Mouse (Mus musculus): ENCODE measurements at regions not wholly inside any gene's neighbourhood (a gene's known extent, or its start where the extent isn't known, plus 50 kb on each side); places are given as distances from the start of the nearest gene placed in this dataset.
A peak's percentile ranks its signal among the peaks of the same experiment; 100 is the strongest.

DNA sequence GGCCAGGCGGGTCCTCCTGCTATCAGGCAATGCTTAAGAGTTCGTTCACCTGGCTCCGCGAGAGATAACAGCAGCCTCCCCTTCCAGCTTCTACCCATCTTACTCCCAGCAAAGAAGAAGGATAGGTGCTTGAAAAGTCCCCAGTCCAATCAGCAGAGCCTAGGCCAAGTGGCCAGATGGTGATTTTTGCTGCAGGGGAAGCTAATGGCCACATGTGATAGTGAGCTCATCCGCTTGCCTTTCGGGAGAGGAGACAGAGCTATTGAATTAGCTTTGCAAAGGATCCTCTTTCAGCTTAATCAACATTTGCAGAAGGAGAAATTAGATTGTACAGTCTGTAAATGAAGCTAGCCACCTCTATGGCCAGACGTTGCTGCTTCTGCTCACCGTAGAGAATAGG lies 308.7 kb downstream of the Cenpc1 start:
- Histone ChIP-seq H3K9me3 (ENCODE audit: low read length) (no peaks in the 10 kb centered on the region), H3K36me3 (ENCODE audit: insufficient read depth, low read length) (no peaks in the 10 kb centered on the region), H3K4me1 (replicated peaks; ENCODE audit: low read depth, low read length) (no peaks in the 10 kb centered on the region), H3K4me3 (replicated peaks; ENCODE audit: low read length) (no peak overlapping the region), H3K27me3 (ENCODE audit: insufficient read depth, low read length) (no peaks in the 10 kb centered on the region)
- TF ChIP-seq NANOG (IDR thresholded peaks at IDR 0.05; ENCODE audit: borderline replicate concordance, low read length): no peak
- no peak for TF ChIP-seq CTCF (conservative IDR thresholded peaks at IDR 0.05; ENCODE audit: low read length)
- no peak for TF ChIP-seq POU5F1 (IDR thresholded peaks at IDR 0.05; ENCODE audit: borderline replicate concordance, low read length)

DNA sequence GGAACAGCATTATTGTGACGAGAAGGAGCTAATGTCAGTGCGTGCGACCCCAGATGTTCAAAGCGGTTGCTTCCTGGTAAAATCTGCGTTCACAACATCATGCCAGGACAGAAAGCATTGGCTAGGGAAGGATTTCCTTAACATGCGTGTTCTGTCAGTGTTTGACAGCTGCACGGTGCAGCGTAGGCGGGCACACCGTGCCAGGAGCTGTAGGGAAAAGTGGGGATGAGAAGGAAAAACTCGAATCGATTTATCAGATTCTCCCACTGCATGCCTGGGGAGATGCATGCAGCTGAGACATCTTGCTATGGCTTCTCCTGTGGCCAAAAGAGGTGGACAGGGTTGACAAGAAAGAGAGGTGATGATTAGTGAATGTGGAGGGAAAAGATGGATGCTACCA lies 311.2 kb downstream of the Cenpc1 start:
- Histone ChIP-seq H3K9me3 (ENCODE audit: low read length) (no peaks in the 10 kb centered on the region), H3K4me1 (replicated peaks; ENCODE audit: low read depth, low read length) (no peaks in the 10 kb centered on the region), H3K27me3 (ENCODE audit: insufficient read depth, low read length) (no peaks in the 10 kb centered on the region), H3K36me3 (ENCODE audit: insufficient read depth, low read length) (no peaks in the 10 kb centered on the region), H3K4me3 (replicated peaks; ENCODE audit: low read length) (no peak overlapping the region)
- no peak for TF ChIP-seq NANOG (IDR thresholded peaks at IDR 0.05; ENCODE audit: borderline replicate concordance, low read length)

DNA sequence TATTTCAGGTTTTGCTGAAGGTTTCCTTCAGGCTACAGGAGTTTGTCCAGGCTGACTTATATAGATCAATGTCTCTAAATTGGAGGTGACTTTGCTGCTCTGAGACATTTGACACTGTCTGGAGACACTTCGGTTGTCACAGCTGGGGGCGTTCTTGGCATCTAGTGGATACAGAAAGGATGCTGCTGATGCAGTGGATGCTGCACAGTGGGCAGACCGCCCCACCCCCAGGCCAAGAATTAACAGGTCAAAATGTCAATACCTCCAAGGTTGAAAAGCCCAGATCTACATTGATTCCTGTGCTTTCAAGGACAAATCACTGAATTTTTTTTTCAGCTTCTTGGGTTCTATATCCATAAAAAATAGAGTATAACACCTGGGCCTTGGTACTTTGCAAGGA lies 312.3 kb downstream of the Cenpc1 start:
- Histone ChIP-seq H3K36me3 (ENCODE audit: insufficient read depth, low read length) (no peaks in the 10 kb centered on the region), H3K9me3 (ENCODE audit: low read length) (no peaks in the 10 kb centered on the region), H3K27me3 (ENCODE audit: insufficient read depth, low read length) (no peaks in the 10 kb centered on the region), H3K4me1 (replicated peaks; ENCODE audit: low read depth, low read length) (no peaks in the 10 kb centered on the region), H3K4me3 (replicated peaks; ENCODE audit: low read length) (no peak overlapping the region)
- TF ChIP-seq NANOG (IDR thresholded peaks at IDR 0.05; ENCODE audit: borderline replicate concordance, low read length) (no peak), CTCF (conservative IDR thresholded peaks at IDR 0.05; ENCODE audit: low read length) (no peak), POU5F1 (IDR thresholded peaks at IDR 0.05; ENCODE audit: borderline replicate concordance, low read length) (no peak)

DNA sequence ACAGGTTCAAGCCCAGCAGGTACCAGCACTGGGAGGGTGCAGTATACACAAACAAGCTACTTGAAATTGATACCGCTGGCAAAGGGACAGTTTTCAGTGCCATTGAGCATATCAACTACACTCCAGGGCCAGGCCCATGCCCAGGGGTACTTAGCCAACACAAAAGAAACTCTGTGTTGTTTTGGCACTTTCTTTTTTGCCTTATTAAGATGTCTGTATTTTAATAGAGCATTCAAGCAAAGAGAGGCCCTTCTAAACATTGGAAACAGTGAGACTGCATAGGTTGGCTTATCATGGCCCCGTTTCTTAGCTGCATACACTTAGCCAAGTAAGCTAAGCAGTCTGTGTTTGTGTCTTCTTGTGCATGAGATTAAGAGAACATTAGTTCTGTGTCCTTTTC lies 313.7 kb downstream of the Cenpc1 start:
- TF ChIP-seq NANOG (IDR thresholded peaks at IDR 0.05; ENCODE audit: borderline replicate concordance, low read length) (no peak), POU5F1 (IDR thresholded peaks at IDR 0.05; ENCODE audit: borderline replicate concordance, low read length) (no peak), CTCF (conservative IDR thresholded peaks at IDR 0.05; ENCODE audit: low read length) (no peak)
- H3K9me3 ChIP-seq (ENCODE audit: low read length): no peaks in the 10 kb centered on the region
- no peaks in the 10 kb centered on the region for H3K36me3 ChIP-seq (ENCODE audit: insufficient read depth, low read length)
- H3K27me3 ChIP-seq (ENCODE audit: insufficient read depth, low read length): no peaks in the 10 kb centered on the region
- no peak overlapping the region for H3K4me3 ChIP-seq (replicated peaks; ENCODE audit: low read length)
- no peaks in the 10 kb centered on the region for H3K4me1 ChIP-seq (replicated peaks; ENCODE audit: low read depth, low read length)

DNA sequence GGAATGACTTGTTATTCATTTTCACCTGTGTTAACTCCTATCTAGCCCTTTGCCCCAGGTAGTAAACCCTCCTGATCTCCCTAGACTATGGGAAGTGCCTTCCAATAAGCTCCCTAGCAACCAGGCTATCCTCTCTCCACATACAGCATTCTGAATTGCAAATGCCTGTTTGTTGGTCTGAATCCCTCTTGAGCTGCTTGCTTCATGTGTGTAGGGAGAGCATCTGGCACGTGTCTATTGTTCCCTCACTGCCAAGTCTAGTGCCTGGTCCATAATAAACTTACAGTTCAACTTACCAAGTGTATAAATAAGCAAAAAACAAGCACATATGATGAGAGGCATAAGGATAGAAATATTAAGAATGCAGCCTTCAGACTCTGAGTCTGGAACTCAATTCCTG lies 314.5 kb downstream of the Cenpc1 start:
- TF ChIP-seq CTCF (conservative IDR thresholded peaks at IDR 0.05; ENCODE audit: low read length) (no peak), POU5F1 (IDR thresholded peaks at IDR 0.05; ENCODE audit: borderline replicate concordance, low read length) (no peak), NANOG (IDR thresholded peaks at IDR 0.05; ENCODE audit: borderline replicate concordance, low read length) (no peak)
- Histone ChIP-seq H3K4me1 (replicated peaks; ENCODE audit: low read depth, low read length) (no peaks in the 10 kb centered on the region), H3K9me3 (ENCODE audit: low read length) (no peaks in the 10 kb centered on the region), H3K36me3 (ENCODE audit: insufficient read depth, low read length) (no peaks in the 10 kb centered on the region), H3K4me3 (replicated peaks; ENCODE audit: low read length) (no peak overlapping the region), H3K27me3 (ENCODE audit: insufficient read depth, low read length) (no peaks in the 10 kb centered on the region)

DNA sequence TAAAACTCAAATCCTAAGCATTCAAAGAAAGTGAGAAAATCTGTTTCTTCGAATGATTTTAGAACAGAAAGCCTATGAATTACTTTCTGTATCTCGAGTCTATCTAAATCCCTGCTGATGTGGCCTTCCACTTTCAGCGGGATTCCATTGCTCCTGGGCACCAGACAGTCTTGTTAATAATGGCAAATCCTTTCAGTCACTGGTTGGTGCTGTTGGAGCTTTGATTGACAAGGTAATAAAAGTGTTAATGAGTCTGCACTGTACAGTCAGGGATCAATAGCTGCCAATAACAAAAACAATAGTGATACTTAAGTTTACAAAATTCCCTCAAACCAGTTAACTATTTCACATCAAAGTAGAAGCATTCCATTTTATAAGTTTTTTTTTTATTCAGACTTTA lies 335.8 kb downstream of the Cenpc1 start:
- no peaks in the 10 kb centered on the region for H3K36me3 ChIP-seq (ENCODE audit: insufficient read depth, low read length)
- TF ChIP-seq POU5F1 (IDR thresholded peaks at IDR 0.05; ENCODE audit: borderline replicate concordance, low read length) (no peak), CTCF (conservative IDR thresholded peaks at IDR 0.05; ENCODE audit: low read length) (no peak), NANOG (IDR thresholded peaks at IDR 0.05; ENCODE audit: borderline replicate concordance, low read length) (no peak)
- H3K4me3 ChIP-seq (replicated peaks; ENCODE audit: low read length): no peak overlapping the region
- H3K9me3 ChIP-seq (ENCODE audit: low read length): no peaks in the 10 kb centered on the region
- H3K4me1 ChIP-seq (replicated peaks; ENCODE audit: low read depth, low read length): no peaks in the 10 kb centered on the region
- no peaks in the 10 kb centered on the region for H3K27me3 ChIP-seq (ENCODE audit: insufficient read depth, low read length)

DNA sequence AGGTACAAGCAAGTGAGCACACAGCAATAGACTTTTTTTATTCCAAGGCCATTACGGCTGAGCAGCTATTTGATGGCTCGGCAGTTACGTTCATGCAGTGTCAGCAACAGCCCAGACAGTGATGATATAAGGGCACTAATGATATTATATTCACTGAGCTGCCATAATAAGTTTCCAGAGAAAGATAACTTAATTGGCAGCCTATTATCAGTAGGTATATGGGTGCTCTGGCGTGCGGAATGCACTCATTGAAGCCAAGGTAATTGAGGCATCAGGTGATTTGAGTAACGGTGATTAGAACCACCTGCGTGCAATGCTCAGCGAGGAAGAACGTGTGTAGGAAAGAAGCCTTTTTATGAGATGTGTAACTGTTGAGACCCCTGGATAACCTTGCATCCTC lies 358.0 kb downstream of the Cenpc1 start:
- no peaks in the 10 kb centered on the region for H3K4me1 ChIP-seq (replicated peaks; ENCODE audit: low read depth, low read length)
- no peak for TF ChIP-seq CTCF (conservative IDR thresholded peaks at IDR 0.05; ENCODE audit: low read length)
- no peak for TF ChIP-seq POU5F1 (IDR thresholded peaks at IDR 0.05; ENCODE audit: borderline replicate concordance, low read length)
- no peak for TF ChIP-seq NANOG (IDR thresholded peaks at IDR 0.05; ENCODE audit: borderline replicate concordance, low read length)
- no peak overlapping the region for H3K4me3 ChIP-seq (replicated peaks; ENCODE audit: low read length)
- H3K36me3 ChIP-seq (ENCODE audit: insufficient read depth, low read length): no peaks in the 10 kb centered on the region
- no peaks in the 10 kb centered on the region for H3K9me3 ChIP-seq (ENCODE audit: low read length)
- no peaks in the 10 kb centered on the region for H3K27me3 ChIP-seq (ENCODE audit: insufficient read depth, low read length)

DNA sequence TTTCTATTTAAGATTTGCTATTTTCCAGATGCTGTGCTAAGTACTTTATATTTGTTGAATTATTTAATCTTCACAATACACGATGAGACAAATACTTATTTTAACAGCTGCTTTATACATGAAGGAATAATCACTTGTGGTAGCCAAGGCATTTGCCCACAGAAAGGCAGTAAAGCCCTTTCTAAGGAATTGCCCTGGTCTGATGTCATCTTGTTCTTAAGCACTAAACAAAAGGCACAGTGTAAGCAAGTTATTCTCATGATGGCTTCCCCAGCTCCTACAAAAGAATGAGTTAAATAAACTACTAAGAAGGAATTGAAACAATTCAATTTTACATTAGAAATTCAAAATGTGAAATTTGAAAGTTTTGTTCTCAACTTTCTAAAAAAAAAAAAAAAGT lies 358.8 kb downstream of the Cenpc1 start:
- Histone ChIP-seq H3K9me3 (ENCODE audit: low read length) (no peaks in the 10 kb centered on the region), H3K27me3 (ENCODE audit: insufficient read depth, low read length) (no peaks in the 10 kb centered on the region), H3K36me3 (ENCODE audit: insufficient read depth, low read length) (no peaks in the 10 kb centered on the region), H3K4me3 (replicated peaks; ENCODE audit: low read length) (no peak overlapping the region), H3K4me1 (replicated peaks; ENCODE audit: low read depth, low read length) (no peaks in the 10 kb centered on the region)
- TF ChIP-seq CTCF (conservative IDR thresholded peaks at IDR 0.05; ENCODE audit: low read length): no peak
- no peak for TF ChIP-seq NANOG (IDR thresholded peaks at IDR 0.05; ENCODE audit: borderline replicate concordance, low read length)
- no peak for TF ChIP-seq POU5F1 (IDR thresholded peaks at IDR 0.05; ENCODE audit: borderline replicate concordance, low read length)

DNA sequence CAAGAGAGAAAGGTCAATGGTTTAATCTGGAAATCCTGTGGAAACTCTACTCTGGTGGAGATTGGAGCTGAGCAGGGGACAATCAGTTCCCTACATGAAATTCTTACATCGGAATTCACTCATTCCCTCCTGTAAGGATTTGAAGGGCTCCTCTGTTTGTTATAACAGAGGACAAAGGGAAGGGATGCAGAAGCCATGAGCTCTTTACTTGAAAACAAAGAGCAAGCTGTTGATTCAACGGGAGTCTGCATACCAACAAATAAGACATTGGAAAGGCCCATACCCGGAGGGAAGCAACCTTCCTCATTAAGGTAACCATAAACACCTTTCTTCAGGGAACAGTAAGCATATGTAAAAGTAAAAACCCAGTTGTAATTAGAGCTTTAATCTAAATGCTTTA lies 359.3 kb downstream of the Cenpc1 start:
- no peaks in the 10 kb centered on the region for H3K27me3 ChIP-seq (ENCODE audit: insufficient read depth, low read length)
- no peaks in the 10 kb centered on the region for H3K4me1 ChIP-seq (replicated peaks; ENCODE audit: low read depth, low read length)
- H3K4me3 ChIP-seq (replicated peaks; ENCODE audit: low read length): no peak overlapping the region
- no peaks in the 10 kb centered on the region for H3K9me3 ChIP-seq (ENCODE audit: low read length)
- no peak for TF ChIP-seq CTCF (conservative IDR thresholded peaks at IDR 0.05; ENCODE audit: low read length)
- TF ChIP-seq POU5F1 (IDR thresholded peaks at IDR 0.05; ENCODE audit: borderline replicate concordance, low read length): no peak
- TF ChIP-seq NANOG (IDR thresholded peaks at IDR 0.05; ENCODE audit: borderline replicate concordance, low read length): peak; percentile 15; the same call in 1 of the 2 replicates
- H3K36me3 ChIP-seq (ENCODE audit: insufficient read depth, low read length): no peaks in the 10 kb centered on the region
